Mouse (Mus musculus) adrenal gland, adult (tissue): ENCODE results near the gene Cyld.

Experiments
- DNase-seq, 2 experiments: peaks; one replicate each; pipeline ENCODE4 v3.0.0; 2022 to 2023; ENCODE audit warnings: low spot score in 1 of 2; ENCODE audit not compliant: inconsistent age in 2 of 2

The Cyld gene

GRCm38 (mm10) chr8:88686906-88687235, 10.0 kb upstream of the Cyld start:
- no peak for DNase-seq

- DNase-seq = no peak
Observed at GRCm38 (mm10) chr8:88689151-88689550, 7.7 kb upstream of the Cyld start.

GRCm38 (mm10) chr8:88689891-88690290, 6.9 kb upstream of the Cyld start:
- no peak for DNase-seq

GRCm38 (mm10) chr8:88691342-88691948, 5.4 kb upstream of the Cyld start:
- DNase-seq = no peak

DNA sequence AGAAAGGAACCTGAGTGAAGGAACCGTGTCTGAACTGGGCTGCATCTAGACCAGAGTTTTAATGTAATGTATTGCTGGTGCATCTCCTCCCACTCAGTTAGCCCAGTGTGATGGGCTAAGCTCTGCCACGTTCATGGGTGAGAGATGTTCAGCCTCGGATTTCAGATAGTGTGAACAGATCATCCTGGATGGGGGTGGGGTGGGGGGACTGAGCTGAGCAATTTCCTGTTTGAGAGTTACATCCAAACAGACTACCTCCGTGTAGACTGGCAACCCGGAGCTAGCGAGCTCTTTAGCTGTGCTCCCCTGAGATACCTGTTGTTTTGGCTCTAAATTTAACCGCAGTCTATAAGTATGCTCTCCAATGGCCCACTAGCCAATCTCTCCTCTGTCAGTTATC, 4.9 kb upstream of the Cyld start:
- no peak for DNase-seq

DNA sequence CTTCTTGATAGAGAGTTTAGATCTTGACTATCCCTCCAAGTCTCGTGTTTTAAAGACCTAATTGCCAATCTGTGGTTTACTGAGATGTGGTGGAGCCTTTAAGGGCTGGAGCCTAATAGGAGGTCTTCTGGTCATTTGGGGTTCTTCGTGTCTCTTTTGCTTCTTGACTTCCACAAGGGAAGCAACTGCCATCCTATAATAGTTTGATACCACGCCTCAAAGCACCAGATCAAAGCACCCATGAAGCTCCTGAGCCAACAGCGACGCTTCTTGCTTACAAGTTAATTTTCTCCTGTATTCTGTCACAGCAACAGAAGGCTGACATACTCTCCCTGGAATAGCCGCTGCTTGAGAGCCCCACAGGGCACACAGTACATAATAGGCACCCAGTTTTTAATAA, 4.0 kb upstream of the Cyld start:
- no peak for DNase-seq

GRCm38 (mm10) chr8:88693376-88693775, 3.5 kb upstream of the Cyld start:
- DNase-seq = no peak

GRCm38 (mm10) chr8:88694291-88694690, 2.5 kb upstream of the Cyld start:
- no peak for DNase-seq

GRCm38 (mm10) chr8:88696228-88696627, 600 bp upstream of the Cyld start:
- DNase-seq = peak in 1 of 2 experiments; percentile 33

DNA sequence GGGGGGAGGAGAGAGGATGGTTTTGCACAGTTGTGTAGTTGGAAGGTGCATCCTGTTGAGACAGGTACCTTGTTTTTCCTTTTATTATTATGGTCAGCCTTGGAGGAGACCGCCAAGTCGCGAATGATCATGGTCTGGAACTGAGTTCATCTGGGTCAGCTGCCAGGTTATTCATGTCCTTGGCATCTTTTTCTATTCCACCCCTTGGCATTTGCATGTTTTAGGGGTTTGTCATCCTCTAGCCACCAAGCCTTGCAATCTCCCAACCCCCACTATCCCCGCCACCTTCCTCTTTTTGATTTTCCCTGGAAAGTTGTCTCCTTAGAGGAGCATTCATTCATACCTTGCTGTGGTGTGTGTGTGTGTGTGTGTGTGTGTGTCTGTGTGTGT, 809 bp downstream of the Cyld start:
- peak; percentile 80 to 92 for DNase-seq

DNA sequence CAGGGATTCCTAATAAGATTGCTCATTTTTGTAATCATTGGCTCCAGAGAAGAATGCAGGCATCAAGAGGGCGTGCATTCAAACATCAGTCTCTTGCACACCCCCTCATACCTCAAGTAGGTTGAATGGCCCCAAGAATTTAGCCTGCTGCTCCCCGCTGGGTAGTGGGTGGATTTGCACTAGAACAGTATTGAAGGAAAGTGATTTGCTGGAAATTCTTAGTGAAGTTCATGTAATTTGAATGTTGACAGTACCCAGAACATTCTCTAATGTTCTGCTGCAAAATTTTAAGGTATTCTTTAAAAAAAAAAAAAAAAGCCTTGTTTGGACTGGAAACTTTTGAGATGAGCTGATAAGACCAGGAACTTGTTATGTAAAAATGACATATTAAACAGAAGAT, 1.2 kb downstream of the Cyld start:
- no peak for DNase-seq

DNA sequence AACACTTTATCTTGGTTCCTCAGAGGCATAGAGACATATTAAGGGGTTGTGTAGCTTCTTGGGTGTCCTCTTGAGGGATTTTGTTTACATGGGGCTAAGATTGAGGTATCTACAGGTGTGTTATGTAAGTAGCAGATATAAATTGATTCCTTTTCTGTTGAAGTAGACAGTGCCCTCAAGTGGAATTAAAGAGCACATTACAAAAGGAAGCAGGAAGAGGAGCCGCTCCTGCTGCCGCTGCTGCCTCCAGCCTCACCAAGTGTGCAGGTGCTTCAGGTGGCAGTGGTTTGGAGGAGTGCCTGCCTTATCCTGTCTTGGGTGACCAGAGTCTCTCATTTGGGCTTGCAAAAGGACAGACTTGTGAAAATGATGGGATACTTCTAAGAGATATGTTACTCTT, 4.8 kb downstream of the Cyld start:
- peak in 1 of 2 experiments; percentile 67 for DNase-seq

GRCm38 (mm10) chr8:88702816-88703215, 6.0 kb downstream of the Cyld start:
- no peak for DNase-seq

DNA sequence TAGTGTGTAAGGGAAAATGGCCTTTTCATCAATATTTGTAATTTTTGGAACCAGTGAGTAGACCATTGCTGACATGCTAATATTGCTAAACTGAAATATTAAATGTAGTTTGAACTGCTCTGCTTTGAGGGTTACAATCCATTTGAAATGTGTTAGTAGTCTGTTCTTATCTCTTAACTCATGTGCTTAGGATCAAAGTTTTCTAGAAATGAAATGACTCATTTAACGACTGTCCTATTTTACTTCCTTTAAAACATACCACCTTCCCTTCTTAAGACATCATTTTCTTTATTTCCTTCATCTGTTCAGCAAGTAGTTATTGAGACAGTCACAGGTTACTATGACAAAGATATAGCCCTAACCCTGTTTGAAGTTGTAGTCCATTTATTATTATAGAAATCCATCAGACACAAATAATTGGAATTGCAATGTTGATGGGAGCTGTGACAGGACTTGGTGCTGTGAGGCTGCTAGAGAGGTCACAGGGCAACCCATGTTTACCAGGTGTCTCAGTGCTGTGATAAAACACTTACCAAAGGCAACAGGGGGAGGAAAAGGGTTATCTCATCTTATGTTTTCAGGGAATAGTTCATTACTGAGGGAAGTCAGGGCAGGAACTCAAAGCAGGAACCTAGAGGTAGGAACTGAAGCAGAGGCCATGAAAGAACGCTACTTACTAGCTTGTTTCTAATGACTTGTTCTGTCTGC, 26.6 kb downstream of the Cyld start:
- DNase-seq = no peak

GRCm38 (mm10) chr8:88755175-88755791, 58.5 kb downstream of the Cyld start:
- DNase-seq = peak; percentile 84 to 95

DNA sequence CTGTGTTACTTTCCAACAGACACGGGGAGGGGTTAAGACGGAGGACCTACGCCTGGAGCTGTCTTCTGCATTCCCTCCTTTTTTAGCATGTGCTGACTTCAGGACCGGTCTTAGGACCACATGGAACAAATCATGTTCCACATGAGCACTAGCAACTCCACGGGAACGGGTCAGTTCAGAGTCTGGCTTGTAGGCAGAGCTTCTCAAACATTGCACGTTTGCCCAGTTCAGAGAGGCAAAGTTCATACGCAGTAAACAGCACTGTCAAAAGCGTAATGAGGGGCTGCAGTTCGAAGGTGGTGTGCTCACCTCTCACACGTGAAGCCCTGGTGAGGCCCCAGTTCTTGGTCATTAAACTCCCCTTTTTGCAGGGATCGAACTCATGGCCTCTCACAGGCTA, 65.2 kb downstream of the Cyld start:
- no peak for DNase-seq

DNA sequence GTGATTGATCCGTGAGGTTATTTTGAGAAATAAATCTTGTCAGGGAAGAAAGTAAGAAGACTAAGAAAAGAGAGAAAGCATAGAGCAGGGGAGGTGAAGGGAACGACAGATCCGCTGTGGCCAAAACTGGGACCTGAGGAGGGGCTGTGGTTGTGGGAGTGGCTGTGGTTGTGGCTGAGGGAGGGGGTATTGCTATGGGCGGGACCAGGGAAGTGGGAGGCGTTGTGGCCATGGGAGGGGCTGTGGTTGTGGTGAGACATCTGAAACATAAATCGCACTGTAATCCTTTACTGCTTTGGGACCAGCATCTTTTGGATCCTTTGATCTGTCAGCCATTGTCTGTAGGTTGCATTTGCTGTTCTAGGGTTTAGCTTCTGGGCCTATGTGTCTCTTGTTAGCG, 74.4 kb downstream of the Cyld start:
- DNase-seq = no peak

DNA sequence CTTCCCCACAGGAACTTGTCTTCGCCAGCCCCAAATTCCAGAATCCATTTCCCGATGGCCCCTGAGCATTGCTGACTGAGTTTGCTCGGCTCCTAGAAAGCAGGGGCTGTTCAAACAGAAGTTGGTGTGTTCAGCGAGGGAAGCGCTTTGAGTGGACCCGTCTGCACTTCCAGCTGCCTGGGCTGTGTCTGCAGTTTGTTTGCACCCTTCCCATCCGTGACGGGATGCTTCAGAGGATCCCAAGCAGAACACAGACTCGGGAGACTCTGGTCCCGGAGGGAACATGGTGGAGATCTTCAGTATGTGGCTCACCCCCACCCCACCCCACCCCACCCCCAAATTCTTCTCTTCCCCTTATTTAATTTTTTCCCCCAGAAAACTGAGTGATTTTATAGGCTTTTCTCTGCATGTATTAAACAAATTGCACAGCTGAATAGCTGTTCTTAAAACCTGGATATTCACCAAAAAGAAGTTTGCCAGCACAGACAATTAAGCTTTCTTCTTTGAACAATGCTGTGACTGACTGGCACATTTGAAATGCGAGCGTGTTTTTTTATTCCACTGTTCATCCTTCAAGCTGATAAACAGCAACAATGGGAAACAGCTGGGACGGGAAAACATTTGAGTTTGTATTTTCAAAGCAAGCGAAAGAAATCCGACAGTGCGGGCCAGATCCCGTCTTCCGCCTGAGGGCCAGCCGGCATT, 77.9 kb downstream of the Cyld start:
- no peak for DNase-seq

GRCm38 (mm10) chr8:88775298-88775646, 78.4 kb downstream of the Cyld start:
- DNase-seq = no peak

DNA sequence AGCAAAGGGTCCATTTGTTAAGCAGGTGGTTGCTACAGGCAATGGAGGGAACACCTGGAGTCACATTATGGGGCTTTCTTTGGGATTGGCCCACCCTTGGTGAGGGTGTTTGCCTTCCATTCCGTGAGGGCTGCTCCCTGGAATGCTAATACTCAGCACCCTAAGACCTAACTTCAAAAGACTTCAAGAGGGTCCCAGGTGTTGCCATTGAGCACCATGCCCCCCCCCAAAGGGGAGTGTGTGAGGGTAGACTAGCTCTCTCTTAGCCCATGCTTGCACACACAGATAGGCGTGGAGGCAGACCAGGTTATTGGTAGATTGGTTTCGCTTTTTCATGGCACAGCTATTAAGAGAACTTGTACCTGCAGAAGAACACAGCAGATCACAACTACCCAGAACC, 83.3 kb downstream of the Cyld start:
- no peak for DNase-seq

DNA sequence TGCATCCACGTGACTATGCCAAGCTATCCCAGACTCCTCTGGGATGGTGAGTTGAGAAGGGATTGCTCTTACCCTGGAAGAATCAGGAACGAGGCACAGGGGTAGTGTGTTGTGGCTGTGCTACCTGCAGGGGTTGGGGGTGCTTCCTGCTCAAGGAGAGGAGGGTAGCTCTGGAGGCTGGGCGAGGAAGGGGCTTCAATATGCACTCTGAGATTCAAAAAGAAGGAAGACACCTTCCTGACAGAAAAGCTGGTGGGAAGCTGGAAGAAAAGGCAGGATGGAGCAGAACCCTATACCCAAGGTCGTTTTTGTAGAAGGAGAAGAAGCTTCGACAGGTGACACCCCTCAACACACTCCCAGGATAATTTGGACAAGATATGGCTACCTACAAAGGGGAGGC, 84.5 kb downstream of the Cyld start:
- no peak for DNase-seq

GRCm38 (mm10) chr8:88783722-88784121, 86.9 kb downstream of the Cyld start:
- no peak for DNase-seq
